Mouse (Mus musculus): ENCODE data around the gene Prkce. TPM values are rescaled to one million over a fixed set of nuclear protein-coding genes. Genes with fewer than 3 reads are reported as not detected.
"Not testable (repeated sequence)": the region's sequence is repeated elsewhere in the genome, so short reads cannot be mapped to it uniquely, and the experiment has no call there.

Gene Prkce
- total RNA-seq, 1 experiment from 2014 or later, result 32.1 TPM

- ATAC-seq (ENCODE audit: extremely low read depth, insufficient number of reproducible peaks, low FRiP score, poor library complexity, severe bottlenecking), result no peak
Observed at GRCm38 (mm10) chr17:86476674-86477073, 309.1 kb downstream of the Prkce start.

GRCm38 (mm10) chr17:86477401-86477800 lies 309.8 kb downstream of the Prkce start:
- ATAC-seq (ENCODE audit: extremely low read depth, insufficient number of reproducible peaks, low FRiP score, poor library complexity, severe bottlenecking), result not testable (repeated sequence)

- no peak for ATAC-seq (ENCODE audit: extremely low read depth, insufficient number of reproducible peaks, low FRiP score, poor library complexity, severe bottlenecking)
Observed at GRCm38 (mm10) chr17:86479406-86479805, 311.8 kb downstream of the Prkce start.

GRCm38 (mm10) chr17:86482675-86483074 lies 315.1 kb downstream of the Prkce start:
- ATAC-seq (ENCODE audit: extremely low read depth, insufficient number of reproducible peaks, low FRiP score, poor library complexity, severe bottlenecking), result no peak

GRCm38 (mm10) chr17:86484087-86484737 lies 316.6 kb downstream of the Prkce start:
- peak; percentile 49; the same call in 1 of the 2 replicates for ATAC-seq (ENCODE audit: extremely low read depth, insufficient number of reproducible peaks, low FRiP score, poor library complexity, severe bottlenecking)

- no peak for ATAC-seq (ENCODE audit: extremely low read depth, insufficient number of reproducible peaks, low FRiP score, poor library complexity, severe bottlenecking)
Observed at GRCm38 (mm10) chr17:86486657-86487056, 319.1 kb downstream of the Prkce start.

GRCm38 (mm10) chr17:86487450-86487849 lies 319.9 kb downstream of the Prkce start:
- no peak for ATAC-seq (ENCODE audit: extremely low read depth, insufficient number of reproducible peaks, low FRiP score, poor library complexity, severe bottlenecking)

GRCm38 (mm10) chr17:86489827-86490226 lies 322.2 kb downstream of the Prkce start:
- ATAC-seq (ENCODE audit: extremely low read depth, insufficient number of reproducible peaks, low FRiP score, poor library complexity, severe bottlenecking), result no peak

- ATAC-seq (ENCODE audit: extremely low read depth, insufficient number of reproducible peaks, low FRiP score, poor library complexity, severe bottlenecking), result no peak
Observed at GRCm38 (mm10) chr17:86492376-86492775, 324.8 kb downstream of the Prkce start.

- ATAC-seq (ENCODE audit: extremely low read depth, insufficient number of reproducible peaks, low FRiP score, poor library complexity, severe bottlenecking), result no peak
Observed at GRCm38 (mm10) chr17:86493891-86494420, 326.4 kb downstream of the Prkce start.

GRCm38 (mm10) chr17:86494494-86494893 lies 326.9 kb downstream of the Prkce start:
- ATAC-seq (ENCODE audit: extremely low read depth, insufficient number of reproducible peaks, low FRiP score, poor library complexity, severe bottlenecking), result no peak

GRCm38 (mm10) chr17:86494895-86495294 lies 327.3 kb downstream of the Prkce start:
- ATAC-seq (ENCODE audit: extremely low read depth, insufficient number of reproducible peaks, low FRiP score, poor library complexity, severe bottlenecking), result no peak

- ATAC-seq (ENCODE audit: extremely low read depth, insufficient number of reproducible peaks, low FRiP score, poor library complexity, severe bottlenecking), result no peak
Observed at GRCm38 (mm10) chr17:86496123-86496771, 328.7 kb downstream of the Prkce start.

- ATAC-seq (ENCODE audit: extremely low read depth, insufficient number of reproducible peaks, low FRiP score, poor library complexity, severe bottlenecking), result no peak
Observed at GRCm38 (mm10) chr17:86497302-86497701, 329.7 kb downstream of the Prkce start.

- ATAC-seq (ENCODE audit: extremely low read depth, insufficient number of reproducible peaks, low FRiP score, poor library complexity, severe bottlenecking), result no peak
Observed at GRCm38 (mm10) chr17:86499359-86500045, 331.9 kb downstream of the Prkce start.

GRCm38 (mm10) chr17:86501393-86501792 lies 333.8 kb downstream of the Prkce start:
- no peak for ATAC-seq (ENCODE audit: extremely low read depth, insufficient number of reproducible peaks, low FRiP score, poor library complexity, severe bottlenecking)

- ATAC-seq (ENCODE audit: extremely low read depth, insufficient number of reproducible peaks, low FRiP score, poor library complexity, severe bottlenecking), result no peak
Observed at GRCm38 (mm10) chr17:86503208-86503897, 335.8 kb downstream of the Prkce start.

GRCm38 (mm10) chr17:86505183-86505631 lies 337.6 kb downstream of the Prkce start, which contains the start of gene Gm10309:
Gene Gm10309 (minus strand): TSS chr17:86505232.
- ATAC-seq (ENCODE audit: extremely low read depth, insufficient number of reproducible peaks, low FRiP score, poor library complexity, severe bottlenecking), result no peak

- ATAC-seq (ENCODE audit: extremely low read depth, insufficient number of reproducible peaks, low FRiP score, poor library complexity, severe bottlenecking), result no peak
Observed at GRCm38 (mm10) chr17:86506881-86507280, 339.3 kb downstream of the Prkce start.
